Mouse (Mus musculus): Measurements from ENCODE around the gene Sox13. TPM values are rescaled to one million over a fixed set of nuclear protein-coding genes. Genes with fewer than 3 reads are reported as not detected.

The Sox13 gene
- polyA plus RNA-seq, 1 experiment from 2014 or later: 14.8 TPM

DNA sequence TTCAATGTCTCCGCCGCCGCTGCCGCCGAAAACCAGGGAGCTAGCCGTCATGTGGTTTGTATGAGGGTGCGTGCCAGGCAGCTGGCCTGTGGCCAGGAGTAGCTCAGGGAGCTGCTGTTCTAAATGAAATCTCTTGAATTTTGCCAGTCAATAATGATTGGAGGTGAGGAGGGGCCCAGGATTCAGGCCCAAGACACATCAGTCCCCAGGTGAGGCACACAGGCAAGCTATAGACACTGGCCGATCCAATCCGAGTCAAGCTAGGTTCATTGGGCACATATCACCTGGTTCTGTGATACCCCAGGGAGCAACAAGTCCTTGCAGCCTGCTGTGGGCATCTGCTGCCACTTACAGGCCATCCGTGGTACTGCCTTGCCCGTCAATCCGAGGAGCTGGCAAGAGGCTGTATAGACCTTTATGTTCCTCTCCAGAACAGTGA is 70.8 kb downstream of the Sox13 start:
- Histone ChIP-seq H3K4me1 (ENCODE audit: insufficient read depth, low read depth, low read length) (no peaks in the 10 kb centered on the region), H3K27ac (ENCODE audit: low read length) (no peak overlapping the region), H3K9ac (replicated peaks; ENCODE audit: low read depth) (no peak overlapping the region), H3K9me3 (ENCODE audit: low read length) (no peaks in the 10 kb centered on the region), H3K27me3 (replicated peaks; ENCODE audit: insufficient read depth, low read length) (0 out of 2 replicates have a peak, but pooled peaks cover 3% of the 10 kb centered on the region), H3K4me2 (replicated peaks; ENCODE audit: low read depth, low read length) (no peak overlapping the region), H3K4me3 (ENCODE audit: low read depth, low read length) (no peak overlapping the region), H3K36me3 (ENCODE audit: insufficient read depth, low read length) (no peaks in the 10 kb centered on the region)
- TF ChIP-seq EP300 (IDR thresholded peaks at IDR 0.05) (no peak), CTCF (IDR thresholded peaks at IDR 0.05) (peak; percentile 99)
- WGBS: 33% methylated on average over 12 of the region's 12 CpGs
- DNase-seq (ENCODE audit: low spot score) (peak; percentile 74), ATAC-seq (peak; percentile 59)

DNA sequence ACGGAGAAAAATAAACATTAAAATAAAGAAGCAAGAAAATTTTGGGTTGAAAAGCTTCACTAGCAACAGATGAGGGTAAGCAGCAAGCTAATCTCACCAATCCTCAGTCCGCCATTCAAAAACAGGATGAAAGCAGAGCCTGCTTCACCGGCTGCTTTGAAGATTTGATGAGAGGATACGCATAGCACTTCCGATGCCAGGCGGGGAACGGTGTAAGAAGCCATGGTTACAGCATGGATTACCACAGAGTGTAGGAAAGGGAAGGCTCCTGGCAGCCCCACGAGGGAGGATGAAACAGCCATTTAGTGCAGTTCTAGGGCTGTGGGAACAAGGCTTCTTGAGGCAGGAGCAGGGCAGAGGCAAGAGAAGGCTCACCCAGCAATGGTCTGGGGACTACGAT is 72.4 kb downstream of the Sox13 start:
- Histone ChIP-seq H3K4me1 (ENCODE audit: insufficient read depth, low read depth, low read length) (no peaks in the 10 kb centered on the region), H3K4me3 (ENCODE audit: low read depth, low read length) (no peak overlapping the region), H3K9me3 (ENCODE audit: low read length) (no peaks in the 10 kb centered on the region), H3K36me3 (ENCODE audit: insufficient read depth, low read length) (no peaks in the 10 kb centered on the region), H3K27ac (ENCODE audit: low read length) (no peak overlapping the region), H3K4me2 (replicated peaks; ENCODE audit: low read depth, low read length) (no peak overlapping the region), H3K9ac (replicated peaks; ENCODE audit: low read depth) (no peak overlapping the region), H3K27me3 (replicated peaks; ENCODE audit: insufficient read depth, low read length) (0 out of 2 replicates have a peak, but pooled peaks cover 3% of the 10 kb centered on the region)
- no peak for DNase-seq (ENCODE audit: low spot score)
- WGBS: 38% methylated on average over 9 of the region's 9 CpGs
- no peak for TF ChIP-seq CTCF (IDR thresholded peaks at IDR 0.05)
- no peak for TF ChIP-seq EP300 (IDR thresholded peaks at IDR 0.05)
- no peak for ATAC-seq

DNA sequence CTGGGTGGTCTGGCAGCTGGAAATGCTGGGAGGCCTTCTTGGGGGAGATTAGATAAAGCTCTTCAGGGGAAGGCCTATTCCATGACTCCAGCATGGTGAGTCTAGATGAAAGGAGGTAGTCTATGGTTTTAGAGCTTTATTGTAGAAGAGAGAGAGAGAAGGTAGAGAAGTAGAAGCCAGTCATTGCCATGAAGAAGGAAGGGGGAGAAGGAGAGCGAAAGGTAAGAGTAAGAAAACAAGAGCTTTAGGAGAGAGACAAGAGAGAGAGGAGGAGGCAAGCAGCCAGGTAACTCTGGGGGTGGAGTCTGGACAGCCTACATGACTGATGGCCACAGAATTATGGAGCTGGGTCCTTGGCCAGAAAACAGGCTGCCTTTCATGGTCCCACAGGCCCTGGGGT is 74.0 kb downstream of the Sox13 start, which contains the start of gene Ren1:
Gene Ren1, plus strand, starts transcription at position 301 of the 400 bp plus-strand sequence.
- 93% methylated on average over 1 of the region's 1 CpGs for WGBS
- H3K9ac ChIP-seq (replicated peaks; ENCODE audit: low read depth): no peak within 1 kb of the TSS

DNA sequence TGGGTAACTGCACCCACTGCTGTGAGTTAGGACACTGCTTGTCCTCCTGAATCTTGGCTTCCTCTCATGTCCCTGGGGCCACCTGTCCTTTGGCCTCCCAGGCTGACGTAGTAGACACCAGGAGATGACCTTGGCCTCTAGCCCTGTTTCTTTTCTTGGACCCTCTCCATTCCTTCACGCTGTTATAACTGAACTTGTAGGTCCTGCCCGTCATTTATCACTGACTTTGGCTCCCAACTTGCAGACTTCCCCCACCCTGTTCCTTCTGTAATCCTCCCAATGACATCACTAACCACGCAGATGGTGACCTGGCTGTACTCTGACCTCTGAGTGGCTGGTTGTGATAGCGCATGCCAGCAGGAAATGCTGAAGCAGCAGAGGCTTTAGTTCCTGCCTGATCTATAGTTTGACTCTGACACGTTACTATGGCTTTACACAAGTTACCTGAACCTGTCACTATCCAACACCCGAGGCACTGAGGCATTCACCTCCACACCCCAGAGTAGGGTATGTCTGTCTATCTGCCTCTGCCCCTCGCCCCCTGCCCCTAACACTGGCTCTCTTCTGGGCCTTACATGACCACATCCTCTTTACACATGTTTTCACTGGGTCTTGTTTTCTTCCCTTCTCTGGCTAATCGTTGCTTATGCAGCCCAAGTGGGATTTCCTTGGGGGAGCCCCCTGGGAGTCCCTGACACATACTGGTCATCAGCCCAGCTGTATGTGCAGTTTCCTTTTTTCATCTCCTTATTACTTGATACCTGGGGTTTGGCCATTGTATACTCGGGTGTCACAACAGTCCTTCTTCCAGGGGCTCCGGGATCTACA is 76.3 kb downstream of the Sox13 start:
- Histone ChIP-seq H3K4me3 (ENCODE audit: low read depth, low read length) (no peak overlapping the region), H3K4me1 (ENCODE audit: insufficient read depth, low read depth, low read length) (no peaks in the 10 kb centered on the region), H3K27ac (ENCODE audit: low read length) (no peak overlapping the region), H3K9me3 (ENCODE audit: low read length) (no peaks in the 10 kb centered on the region), H3K27me3 (replicated peaks; ENCODE audit: insufficient read depth, low read length) (no peaks in the 10 kb centered on the region), H3K9ac (replicated peaks; ENCODE audit: low read depth) (no peak overlapping the region), H3K36me3 (ENCODE audit: insufficient read depth, low read length) (no peaks in the 10 kb centered on the region), H3K4me2 (replicated peaks; ENCODE audit: low read depth, low read length) (no peak overlapping the region)
- TF ChIP-seq CTCF (IDR thresholded peaks at IDR 0.05): no peak
- TF ChIP-seq EP300 (IDR thresholded peaks at IDR 0.05): peak; percentile 41; the same call in 1 of the 2 replicates
- whole genome bisulfite sequencing: 53% methylated on average over 11 of the region's 11 CpGs
- peak; percentile 47 for ATAC-seq
- peak; percentile 37 for DNase-seq (ENCODE audit: low spot score)

More for the DNA sequence above, 74.0 kb downstream of the Sox13 start, which contains the start of gene Ren1:
- DNase-seq (ENCODE audit: low spot score): no peak
- Histone ChIP-seq H3K36me3 (ENCODE audit: insufficient read depth, low read length) (no peaks in the 10 kb centered on the region), H3K4me1 (ENCODE audit: insufficient read depth, low read depth, low read length) (no peaks in the 10 kb centered on the region), H3K9me3 (ENCODE audit: low read length) (no peaks in the 10 kb centered on the region), H3K4me3 (ENCODE audit: low read depth, low read length) (no peak within 1 kb of the TSS), H3K27ac (ENCODE audit: low read length) (no peak within 1 kb of the TSS), H3K4me2 (replicated peaks; ENCODE audit: low read depth, low read length) (no peak within 1 kb of the TSS), H3K27me3 (replicated peaks; ENCODE audit: insufficient read depth, low read length) (no peaks in the 10 kb centered on the region)
- ATAC-seq: no peak
- no peak for TF ChIP-seq EP300 (IDR thresholded peaks at IDR 0.05)
- TF ChIP-seq CTCF (IDR thresholded peaks at IDR 0.05): no peak

DNA sequence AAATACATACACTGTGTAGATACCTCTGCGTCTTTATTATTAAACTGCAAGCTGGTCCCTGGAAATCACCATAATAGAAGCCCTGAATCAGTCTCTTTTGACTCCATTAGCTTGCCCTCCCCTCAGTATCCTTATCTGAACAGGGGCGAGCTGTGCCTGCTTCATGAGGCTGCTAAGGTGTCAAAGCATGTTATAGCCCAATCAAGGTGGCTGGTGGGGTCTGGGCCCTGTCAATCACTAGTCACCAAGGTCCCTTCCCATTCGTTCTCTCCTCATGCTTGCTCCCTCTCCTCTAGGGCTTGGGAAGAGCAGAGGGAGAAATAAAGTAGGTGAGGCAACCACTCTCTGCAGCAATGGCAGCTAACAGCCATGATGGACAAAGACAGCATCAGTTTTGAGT is 77.0 kb downstream of the Sox13 start:
- Histone ChIP-seq H3K4me2 (replicated peaks; ENCODE audit: low read depth, low read length) (no peak overlapping the region), H3K27ac (ENCODE audit: low read length) (no peak overlapping the region), H3K4me1 (ENCODE audit: insufficient read depth, low read depth, low read length) (no peaks in the 10 kb centered on the region), H3K27me3 (replicated peaks; ENCODE audit: insufficient read depth, low read length) (no peaks in the 10 kb centered on the region), H3K4me3 (ENCODE audit: low read depth, low read length) (no peak overlapping the region), H3K9ac (replicated peaks; ENCODE audit: low read depth) (no peak overlapping the region), H3K9me3 (ENCODE audit: low read length) (no peaks in the 10 kb centered on the region), H3K36me3 (ENCODE audit: insufficient read depth, low read length) (no peaks in the 10 kb centered on the region)
- DNase-seq (ENCODE audit: low spot score): no peak
- ATAC-seq: no peak
- WGBS: 71% methylated on average over 3 of the region's 3 CpGs
- TF ChIP-seq CTCF (IDR thresholded peaks at IDR 0.05): no peak
- no peak for TF ChIP-seq EP300 (IDR thresholded peaks at IDR 0.05)

DNA sequence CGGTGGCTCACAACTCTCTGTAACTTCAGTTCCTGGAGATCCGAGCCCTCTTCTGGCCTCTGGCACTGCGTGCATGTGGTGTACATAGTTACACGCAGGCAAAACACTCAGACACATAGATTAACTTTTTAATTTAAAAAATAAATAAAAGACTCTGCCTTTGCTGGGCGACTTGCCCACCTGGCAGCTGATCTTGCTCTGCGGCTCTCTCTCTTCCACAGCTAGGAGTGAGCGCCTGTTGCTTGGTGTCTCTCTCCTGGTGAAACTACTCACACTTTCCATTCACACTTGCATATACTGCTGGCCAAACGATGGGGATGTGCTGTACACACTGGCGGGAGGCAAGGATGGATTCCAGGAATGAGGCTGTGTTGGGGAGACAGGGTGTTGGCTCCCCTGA is 77.6 kb downstream of the Sox13 start:
- no peak for DNase-seq (ENCODE audit: low spot score)
- Histone ChIP-seq H3K27me3 (replicated peaks; ENCODE audit: insufficient read depth, low read length) (no peaks in the 10 kb centered on the region), H3K9ac (replicated peaks; ENCODE audit: low read depth) (no peak overlapping the region), H3K27ac (ENCODE audit: low read length) (no peak overlapping the region), H3K9me3 (ENCODE audit: low read length) (no peaks in the 10 kb centered on the region), H3K36me3 (ENCODE audit: insufficient read depth, low read length) (no peaks in the 10 kb centered on the region), H3K4me3 (ENCODE audit: low read depth, low read length) (no peak overlapping the region), H3K4me2 (replicated peaks; ENCODE audit: low read depth, low read length) (no peak overlapping the region), H3K4me1 (ENCODE audit: insufficient read depth, low read depth, low read length) (no peaks in the 10 kb centered on the region)
- ATAC-seq: no peak
- TF ChIP-seq CTCF (IDR thresholded peaks at IDR 0.05) (no peak), EP300 (IDR thresholded peaks at IDR 0.05) (no peak)
- 66% methylated on average over 9 of the region's 9 CpGs for WGBS
